ENCODE assay signal across 8 mouse cellular contexts in genomic region chr4:59805181-59805967, GRCm38 (mm10). TPM values are rescaled to one million over a fixed set of nuclear protein-coding genes. Genes with fewer than 3 reads are reported as not detected.
A peak's percentile ranks its signal among the peaks of the same experiment; 100 is the strongest.
DNase-seq lines count a peak whose midpoint lies in the region; ATAC-seq and TF ChIP-seq lines count a peak whose summit lies in the region.

Gene Snx30, plus strand, starts transcription at chr4:59805840.

- peak; percentile 74 to 84 for DNase-seq in cerebellum, postnatal 4 days (ENCODE audit: low spot score in 2 of 2)
- DNase-seq in gastrocnemius, adult 18-20 months (ENCODE audit: low spot score), result peak; percentile 89
- DNase-seq in left cerebral cortex, adult 2 months (ENCODE audit: extremely low spot score in 1 of 2, low spot score in 2 of 2), result peak; percentile 90 to 91
- DNase-seq in right cerebral cortex, adult 18-20 months, result peak; percentile 92
- peak; percentile 56 for DNase-seq in urinary bladder, postnatal 10 days (ENCODE audit: low spot score)

- no peaks in the 10 kb centered on the region for H3K9me3 ChIP-seq in hindbrain, embryonic 16.5 days (ENCODE audit: control insufficient read depth, low read length)

- peak within 1 kb of the TSS; percentile 98 for H3K4me3 ChIP-seq in hindbrain, embryonic 16.5 days (ENCODE audit: low read length)
- H3K4me3 ChIP-seq in left cerebral cortex, adult 2 months, result peak within 1 kb of the TSS; percentile 99

- no peaks in the 10 kb centered on the region for H3K36me3 ChIP-seq in hindbrain, embryonic 16.5 days (ENCODE audit: control insufficient read depth, insufficient read depth, low read length)

- WGBS in hindbrain, embryonic 16.5 days, result 1% methylated on average over 39 of the region's 45 CpGs

- intact Hi-C loops in left cerebral cortex, adult 2 months (cut with DNase I), result loop anchor here (2.0 to 5.0 kb wide), 2 partner anchors 42 to 63 kb away; no protein-coding TSS in a partner anchor

- H3K4me2 ChIP-seq in hindbrain, embryonic 16.5 days (ENCODE audit: low read length), result peak within 1 kb of the TSS; percentile 87

- no peaks in the 10 kb centered on the region for H3K27me3 ChIP-seq in hindbrain, embryonic 16.5 days (replicated peaks; ENCODE audit: control insufficient read depth, insufficient read depth, low read length)

- peak within 1 kb of the TSS; percentile 93 for H3K9ac ChIP-seq in hindbrain, embryonic 16.5 days (ENCODE audit: low read depth, low read length)

- no peak for TF ChIP-seq CTCF in left cerebral cortex, adult 2 months (IDR thresholded peaks at IDR 0.05)

- peak within 1 kb of the TSS; percentile 84 for H3K27ac ChIP-seq in hindbrain, embryonic 16.5 days (ENCODE audit: low read depth, low read length)
- H3K27ac ChIP-seq in left cerebral cortex, adult 2 months, result peak within 1 kb of the TSS; percentile 95

- peaks cover 19% of the 10 kb centered on the region for H3K4me1 ChIP-seq in hindbrain, embryonic 16.5 days (ENCODE audit: control insufficient read depth, insufficient read depth, low read depth, low read length)

- peak; percentile 71 for ATAC-seq in activated CD4-positive, CD25-positive, alpha-beta regulatory T cell, adult 4 months
- peak; percentile 93 for ATAC-seq in hindbrain, embryonic 16.5 days
- peak; percentile 63 for ATAC-seq in megakaryocyte, adult 5-6 weeks (ENCODE audit: poor library complexity, severe bottlenecking)

RNA-seq across cellular contexts. Expression of gene Snx30, which starts in this region (rescaled TPM):
- polyA plus RNA-seq in activated CD4-positive, CD25-positive, alpha-beta regulatory T cell, adult 4 months (2017; shearing (Covaris generic)), result 1 to 10 TPM; 1.6 to 1.9 TPM
- 1 to 10 TPM; 2.9 to 3.7 TPM for total RNA-seq in gastrocnemius, adult 18-20 months (2021)
- 16.5 and 18.8 TPM in 2 replicates for polyA plus RNA-seq in hindbrain, embryonic 16.5 days (2015; fragmentation: Nextera tagmentation; extraction: Ambion mirVana)
- 10 to 100 TPM; 33.4 to 37.2 TPM for total RNA-seq in left cerebral cortex, adult 2 months (2021)
- total RNA-seq in megakaryocyte, adult 5-6 weeks (2015), result 16.8 and 17.9 TPM in 2 replicates
- 28.2 and 29.7 TPM in 2 replicates for total RNA-seq in megakaryocyte, adult 5-6 weeks (2017)

Comparison
In these comparisons a context has a peak if more than half of its experiments do, and no peak if none do; other contexts are left out.
1. Peak in every context shown above with its lines: DNase-seq, ATAC-seq, H3K4me3 ChIP-seq and H3K27ac ChIP-seq.